Mouse (Mus musculus) inflammation-experienced regulatory T-cells, adult 6 months (primary cell): Measurements from ENCODE around the gene Klhl29. TPM values are rescaled to one million over a fixed set of nuclear protein-coding genes. Genes with fewer than 3 reads are reported as not detected.
"Not testable (repeated sequence)": the region's sequence is repeated elsewhere in the genome, so short reads cannot be mapped to it uniquely, and the experiment has no call there.

Experiments
- ATAC-seq: one replicate; pipeline ENCODE4 v1.8.0; 2017
- polyA plus RNA-seq, 3 experiments: library from polyadenylated mRNA; unstranded; fragments of 100-300 nt; shearing (Covaris generic); gene quantifications; one replicate each; pipeline ENCODE4 v1.2.1; 2017

Klhl29 gene
- polyA plus RNA-seq, 3 experiments from 2014 or later, result 0.33 to 0.42 TPM; not detected in 1

DNA sequence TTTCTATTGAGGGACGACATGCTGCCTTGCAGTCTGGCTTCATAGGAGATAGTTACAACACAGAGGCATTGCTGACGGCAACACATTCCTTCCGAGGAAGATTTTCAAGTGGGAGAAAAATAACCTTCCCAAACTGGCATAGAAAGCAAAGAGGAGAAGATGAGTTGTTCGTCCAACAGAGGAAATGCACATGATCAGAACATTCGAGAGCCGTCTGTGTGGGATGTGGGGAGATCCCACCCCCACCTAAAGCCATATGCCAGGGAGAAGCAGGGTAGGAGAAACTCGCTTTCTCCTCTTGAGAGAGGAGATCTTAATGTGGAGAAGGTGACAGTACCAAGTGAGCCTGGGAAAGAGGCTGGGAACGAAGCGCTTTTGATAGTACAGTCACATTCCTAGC is 22.1 kb downstream of the Klhl29 start:
- no peak for ATAC-seq

DNA sequence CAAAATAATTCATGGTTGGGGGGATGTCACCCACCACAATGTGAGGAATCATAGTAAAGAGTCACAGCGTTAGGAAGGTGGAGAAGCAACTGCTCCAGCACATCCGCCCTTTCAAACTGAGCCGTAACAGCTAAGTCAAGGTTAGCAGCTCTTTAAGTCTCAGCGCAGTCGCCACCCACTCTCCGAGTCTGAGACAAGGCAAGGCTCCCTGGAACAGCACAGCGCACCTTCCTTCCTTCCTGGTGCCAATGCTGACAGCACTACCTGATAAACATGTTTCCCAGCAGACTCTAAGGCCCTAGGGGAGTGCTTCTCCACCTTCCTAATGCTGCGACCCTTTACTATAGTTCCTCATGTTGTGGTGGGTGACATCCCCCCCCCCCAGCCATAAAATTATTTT is 22.7 kb downstream of the Klhl29 start:
- ATAC-seq, result no peak

DNA sequence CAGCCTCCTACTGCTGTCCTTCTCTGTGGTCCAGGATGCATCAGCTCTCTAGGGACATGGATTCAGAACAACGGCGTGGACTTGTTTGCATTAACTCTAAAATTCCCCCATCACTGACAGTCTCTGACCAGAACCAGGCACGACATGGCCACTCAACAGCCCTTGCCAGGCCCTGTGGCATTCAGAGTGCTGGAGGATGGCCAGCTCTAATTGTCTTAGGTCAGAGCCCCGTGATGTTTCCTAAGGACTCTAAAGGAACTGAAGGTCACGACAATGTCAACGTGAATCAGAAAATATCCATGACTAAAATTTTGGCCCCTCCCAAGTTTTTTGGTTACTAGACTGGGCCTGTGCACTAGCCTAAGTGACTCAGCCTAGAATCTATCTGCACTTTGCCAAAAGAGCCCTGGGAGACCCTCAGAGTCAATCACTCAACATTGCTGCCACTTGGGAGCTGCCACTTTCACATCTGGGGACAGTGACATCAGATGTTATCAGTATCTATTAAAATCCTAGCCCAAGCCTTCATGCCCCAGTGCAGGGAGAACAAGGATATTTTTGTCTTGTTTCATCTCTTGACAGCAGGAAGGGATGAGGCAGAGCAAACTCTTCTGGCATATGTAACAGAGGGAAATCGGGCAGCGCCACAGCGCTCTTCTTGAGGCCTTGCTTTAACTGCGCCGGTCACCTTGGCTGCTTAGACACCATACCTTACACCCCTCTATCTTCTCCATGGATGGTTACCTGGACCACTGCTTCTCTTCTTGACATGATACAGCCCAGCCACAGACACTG is 24.8 kb downstream of the Klhl29 start:
- no peak for ATAC-seq

DNA sequence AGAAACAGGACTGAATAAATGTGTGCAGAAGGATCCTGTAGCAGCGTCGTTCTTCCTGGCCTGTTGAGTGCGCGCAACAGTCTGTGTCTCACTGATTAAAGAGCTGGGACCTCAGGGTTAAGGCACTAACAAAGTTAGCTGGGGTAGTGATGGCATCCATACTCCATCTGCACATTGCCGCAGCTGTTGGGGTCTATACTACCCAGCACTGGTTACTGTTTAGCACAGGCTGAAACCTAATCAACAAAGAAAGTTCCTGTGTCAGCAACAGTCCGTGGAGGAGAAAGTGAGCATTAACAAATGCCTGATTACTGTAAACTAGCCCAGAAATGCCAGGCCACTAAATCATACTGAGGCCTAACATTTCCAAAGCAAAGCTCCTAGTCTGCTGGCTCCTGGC is 30.4 kb downstream of the Klhl29 start:
- ATAC-seq, result no peak

DNA sequence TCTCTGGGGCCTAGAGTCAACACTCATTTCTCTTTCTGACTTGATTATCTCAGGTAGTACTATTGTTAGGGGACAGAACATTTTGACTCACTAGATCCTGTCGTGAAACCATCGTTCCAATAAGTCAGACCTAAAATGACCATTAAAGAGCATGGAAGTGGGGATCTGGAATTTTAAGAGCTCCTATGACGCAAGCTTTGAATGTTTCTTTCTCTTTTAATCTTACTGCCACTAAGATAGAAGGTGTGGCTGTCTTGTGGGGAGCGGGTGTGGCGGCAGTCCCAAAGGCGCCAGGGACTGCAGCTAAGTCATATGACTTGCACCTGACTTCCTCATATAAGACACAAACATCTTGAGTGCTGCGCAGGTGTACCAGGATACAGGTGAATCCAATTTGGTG is 31.0 kb downstream of the Klhl29 start:
- not testable (repeated sequence) for ATAC-seq

DNA sequence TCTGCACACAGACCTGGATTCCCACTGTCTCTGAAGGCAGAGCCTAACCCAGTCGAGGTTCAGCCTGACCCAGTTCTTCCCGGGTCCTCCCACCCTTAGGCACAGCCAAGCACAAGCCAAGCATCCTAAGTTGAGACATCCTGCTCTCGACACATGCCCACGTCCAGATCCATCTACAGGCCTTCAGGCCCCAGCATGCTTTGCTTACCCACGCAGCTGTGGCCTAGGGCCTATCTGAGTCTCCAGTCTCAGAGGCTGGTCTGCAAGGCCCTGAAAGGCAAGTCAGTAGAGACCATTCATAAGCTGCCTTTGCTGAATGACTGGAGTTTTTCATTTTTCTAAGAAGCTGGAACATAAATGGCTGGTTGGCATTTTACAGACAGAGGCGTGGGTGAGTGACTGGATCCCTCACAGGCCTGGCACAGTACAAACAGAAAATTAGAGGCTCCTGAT is 35.3 kb downstream of the Klhl29 start:
- ATAC-seq, result no peak

DNA sequence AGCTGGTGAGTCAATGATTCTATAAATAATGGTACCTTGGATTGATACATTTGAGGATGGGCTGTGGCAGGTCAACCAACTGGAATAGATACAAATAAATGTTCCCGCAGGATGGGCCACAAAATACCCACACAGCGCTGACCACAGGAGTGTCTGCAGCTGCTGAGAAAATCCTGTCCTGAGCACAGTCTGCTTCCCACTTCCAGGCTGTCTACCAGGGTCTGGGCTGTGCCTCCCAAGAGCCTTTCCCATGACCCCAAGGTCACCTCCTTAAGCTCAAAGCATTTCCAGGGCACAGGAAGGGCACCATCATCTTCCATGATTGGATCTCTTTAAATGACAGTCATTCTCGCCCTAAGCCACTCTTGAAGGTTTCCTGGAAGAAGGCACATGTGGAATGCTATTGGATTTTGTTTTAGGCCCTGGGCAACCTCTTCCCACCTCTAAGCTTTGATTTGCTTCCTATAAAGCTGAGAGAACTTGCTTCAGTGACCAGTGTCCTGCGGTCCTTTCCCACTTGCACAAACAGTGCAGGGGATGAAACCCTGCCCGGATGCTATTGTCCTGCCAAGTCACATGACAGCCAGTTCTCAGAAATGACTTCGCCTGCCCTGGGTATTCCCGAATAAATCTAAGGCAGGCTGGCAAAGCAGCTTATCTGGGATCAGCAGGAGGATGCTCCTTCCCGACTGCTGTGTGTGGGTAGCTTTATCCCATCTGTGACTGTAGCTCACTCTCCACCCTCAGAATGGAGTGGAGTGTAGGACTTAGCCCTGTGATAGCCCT is 38.4 kb downstream of the Klhl29 start:
- ATAC-seq, result no peak

DNA sequence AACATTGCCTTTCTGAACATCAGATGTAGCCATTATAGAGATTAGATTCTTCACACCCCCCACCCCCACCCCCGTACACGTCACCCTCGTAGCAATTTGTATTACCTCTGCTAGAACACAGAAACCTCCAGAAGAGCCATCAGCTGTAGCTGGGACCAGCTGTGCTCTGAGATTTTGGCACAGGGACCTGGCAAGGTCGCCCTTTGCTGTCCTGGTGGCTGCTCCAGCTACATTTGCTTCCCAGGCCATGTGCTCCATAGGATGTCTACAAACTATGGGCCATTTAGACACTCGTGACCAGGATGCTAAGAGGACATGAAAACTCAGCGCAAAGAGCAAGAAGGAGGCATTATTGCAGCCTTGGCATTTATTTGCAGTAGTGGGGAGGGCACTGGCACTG is 39.2 kb downstream of the Klhl29 start:
- no peak for ATAC-seq

DNA sequence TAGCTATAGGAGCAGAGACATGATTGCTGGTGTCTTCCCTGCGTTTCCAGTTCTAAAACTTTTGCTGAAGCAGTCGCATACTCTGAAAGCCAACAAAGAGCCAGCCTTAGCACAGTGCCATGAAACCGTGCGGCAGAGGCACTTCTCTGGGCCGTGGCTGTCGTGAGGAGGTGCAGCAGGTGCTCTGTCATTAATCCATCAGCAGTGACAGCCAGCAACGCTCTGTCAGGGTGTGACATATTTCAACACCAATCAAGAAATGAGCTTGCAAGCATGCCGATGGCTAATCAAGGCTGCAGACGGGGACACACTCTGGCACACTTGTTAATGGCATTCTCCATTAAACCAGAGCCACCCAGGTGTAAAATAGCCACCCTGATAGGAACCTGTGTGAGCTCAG is 40.5 kb downstream of the Klhl29 start:
- no peak for ATAC-seq

DNA sequence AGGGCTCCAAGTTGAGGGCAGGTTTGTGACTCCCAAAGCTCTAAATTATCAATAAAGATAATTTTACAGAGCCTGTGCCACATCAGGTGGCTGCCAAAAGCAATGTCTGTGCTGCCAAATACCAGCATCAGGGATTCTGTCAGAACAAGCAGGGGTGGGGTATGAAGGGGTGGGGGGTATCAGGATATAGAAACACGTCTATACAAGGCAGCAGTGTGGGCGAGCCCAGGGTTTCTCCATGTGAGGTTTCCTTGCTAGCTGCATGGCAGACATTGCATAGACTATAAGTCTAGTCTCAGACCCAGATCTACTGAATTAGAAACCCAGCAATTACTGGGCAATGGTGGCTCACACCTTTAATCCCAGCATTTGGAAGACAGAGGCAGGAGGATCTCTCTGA is 41.3 kb downstream of the Klhl29 start:
- ATAC-seq, result no peak

DNA sequence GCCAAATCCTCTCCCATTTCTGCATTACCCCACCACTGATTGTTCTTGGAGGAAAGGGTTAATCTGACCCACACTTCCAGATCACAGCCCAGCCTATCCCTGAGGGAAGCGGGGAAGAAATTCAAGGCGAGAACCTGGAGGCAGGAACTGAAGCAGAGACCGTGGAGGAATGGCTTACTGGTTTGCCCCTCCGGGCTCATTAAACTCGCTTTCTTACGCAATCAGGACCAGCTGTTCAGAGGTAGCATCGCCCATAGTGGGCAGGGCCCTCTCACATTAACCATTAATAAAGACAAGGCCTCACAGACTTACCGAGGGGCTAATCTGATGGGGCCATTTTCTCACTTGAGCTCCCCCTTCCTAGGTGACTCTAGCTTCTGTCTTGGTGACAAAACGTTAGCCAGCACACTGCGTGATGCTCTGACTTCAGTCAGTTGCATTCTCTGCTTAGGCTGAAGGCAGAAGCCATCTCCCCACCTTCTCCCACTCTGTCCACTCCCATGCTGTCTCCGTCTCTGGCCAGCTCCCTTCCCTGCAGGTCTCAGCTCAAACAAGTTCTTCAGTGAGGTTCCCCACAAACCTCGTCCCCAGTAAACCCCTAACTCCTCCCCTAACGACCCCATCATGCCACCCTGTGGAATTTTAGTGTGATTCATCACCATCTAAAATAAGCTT is 43.5 kb downstream of the Klhl29 start:
- ATAC-seq, result no peak

DNA sequence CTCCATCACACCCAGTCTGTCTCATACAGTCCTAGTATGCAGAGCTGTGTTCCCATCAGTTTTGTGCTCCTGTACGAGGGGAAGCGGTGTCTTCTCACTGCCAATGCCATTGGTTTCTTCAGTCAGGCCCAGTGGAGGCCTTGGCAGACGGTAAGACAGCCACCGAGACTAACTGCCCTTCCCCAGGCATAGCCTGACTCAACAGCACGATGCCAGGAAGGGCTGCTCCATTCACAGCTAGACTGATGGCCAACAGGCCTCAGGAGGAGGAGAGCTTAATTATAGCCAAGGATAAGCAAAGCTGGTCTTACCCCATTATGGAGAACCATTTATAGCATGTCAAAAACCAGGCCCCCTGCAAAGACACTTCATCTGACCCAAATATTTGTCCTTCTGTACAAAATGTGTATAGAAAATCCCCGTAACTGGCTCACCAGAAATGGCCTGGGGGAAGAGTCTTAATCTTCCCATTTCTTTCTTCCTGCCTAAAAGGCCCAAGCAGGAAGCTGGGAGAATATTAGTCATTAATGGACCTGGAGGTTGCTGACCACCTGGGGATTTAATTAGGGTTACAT is 44.9 kb downstream of the Klhl29 start:
- no peak for ATAC-seq

DNA sequence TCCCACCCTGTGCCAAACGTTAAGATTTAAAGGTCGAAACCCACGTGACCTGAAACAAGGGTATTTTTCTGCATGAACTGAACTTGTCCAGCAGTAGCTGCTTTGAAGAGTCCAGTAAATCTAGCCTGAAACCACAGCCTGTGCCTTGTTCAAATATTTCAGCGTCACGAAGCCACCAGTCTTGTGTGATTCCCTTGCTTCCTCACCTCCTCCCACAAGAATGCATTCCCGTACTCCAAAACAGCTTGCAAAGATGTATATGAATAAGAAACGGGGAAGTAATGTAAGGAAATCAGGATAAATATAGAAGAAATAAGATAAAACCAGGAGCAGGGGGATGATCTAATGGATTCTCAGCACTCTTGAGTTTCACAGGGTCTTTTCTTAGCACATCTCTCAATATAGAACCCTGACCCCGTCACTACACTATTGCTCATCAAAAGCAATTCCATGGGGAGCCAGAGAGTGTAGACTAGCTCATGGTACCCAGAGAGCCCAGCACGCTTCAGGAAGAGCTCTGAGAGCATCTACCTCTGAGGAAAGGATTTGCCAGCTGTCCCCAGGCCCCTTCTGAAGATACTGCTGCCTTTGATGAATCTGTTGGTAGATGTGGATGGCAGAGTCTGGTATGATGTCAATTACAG is 52.9 kb downstream of the Klhl29 start:
- no peak for ATAC-seq

DNA sequence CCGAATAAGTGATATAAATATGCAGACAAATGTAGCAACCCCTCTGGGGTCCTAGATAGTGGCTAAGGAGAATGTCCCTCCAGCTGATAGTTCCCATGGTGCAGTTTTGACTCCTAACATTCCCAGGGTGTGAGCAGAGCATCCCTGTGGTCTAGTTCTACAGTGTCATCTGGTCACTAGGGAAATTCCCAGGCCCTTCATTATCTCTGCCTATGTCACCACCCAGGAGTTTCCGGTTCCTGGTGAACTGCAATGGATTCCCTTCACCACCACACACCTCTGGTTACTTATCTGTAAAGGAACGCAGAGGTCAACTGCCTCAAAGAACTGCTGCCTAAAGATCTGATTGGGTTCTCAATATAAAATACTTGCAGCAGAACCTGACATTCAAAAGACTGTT is 54.5 kb downstream of the Klhl29 start:
- ATAC-seq, result no peak

DNA sequence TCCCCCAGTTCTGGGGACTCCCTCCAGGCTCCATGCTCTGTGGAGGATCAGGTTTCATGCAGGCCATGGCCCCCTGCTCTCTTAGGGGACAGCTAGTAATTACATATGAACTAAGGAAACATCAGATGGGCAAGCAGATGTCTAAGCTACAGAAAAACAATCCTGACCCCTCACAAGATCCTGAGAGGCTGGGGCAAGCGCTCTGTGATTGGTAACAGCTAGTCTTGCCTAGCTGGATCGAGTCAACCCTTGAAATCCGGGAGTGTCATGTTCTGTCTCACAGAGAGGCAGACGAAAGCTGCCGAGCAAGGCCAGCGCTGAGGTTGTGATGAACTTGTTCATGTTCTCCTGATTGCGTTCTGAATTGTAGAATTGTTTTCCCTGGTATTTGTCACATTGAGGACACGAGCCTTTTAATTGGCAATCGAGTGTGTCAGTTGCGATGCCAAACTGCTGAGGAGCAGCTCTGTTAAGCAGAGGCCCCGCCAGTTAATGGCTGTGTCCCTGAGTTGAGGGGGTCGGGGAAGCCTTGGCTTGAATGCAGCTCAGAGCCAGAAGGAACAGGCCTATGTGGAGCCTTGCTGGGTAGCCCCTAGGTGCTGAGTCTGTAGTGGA is 56.0 kb downstream of the Klhl29 start:
- no peak for ATAC-seq

DNA sequence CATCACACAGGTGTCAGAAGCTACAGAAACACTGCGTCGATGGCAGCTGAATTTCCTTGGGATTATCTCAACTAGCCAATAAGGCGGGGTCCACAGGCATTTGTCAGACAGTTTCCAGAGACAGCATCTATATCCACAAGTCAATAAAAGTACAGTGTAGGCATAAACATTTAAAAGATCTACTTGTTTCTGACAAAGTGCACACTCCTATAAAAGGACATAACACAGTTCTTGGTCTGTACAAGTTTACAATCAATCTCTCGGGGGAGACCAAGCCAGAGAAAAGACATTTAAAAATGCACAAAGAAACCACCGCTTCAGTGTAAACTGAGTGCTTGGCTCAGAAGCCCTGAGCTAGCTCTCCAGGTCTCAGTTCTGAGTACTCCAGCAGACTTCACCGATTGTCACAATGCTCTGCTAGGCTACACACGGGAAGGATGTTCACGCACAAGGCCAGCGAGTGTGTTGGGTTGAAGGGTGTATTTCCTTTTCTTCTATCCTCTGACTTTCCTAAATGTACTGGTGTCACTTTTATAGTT is 59.4 kb downstream of the Klhl29 start:
- ATAC-seq, result no peak

DNA sequence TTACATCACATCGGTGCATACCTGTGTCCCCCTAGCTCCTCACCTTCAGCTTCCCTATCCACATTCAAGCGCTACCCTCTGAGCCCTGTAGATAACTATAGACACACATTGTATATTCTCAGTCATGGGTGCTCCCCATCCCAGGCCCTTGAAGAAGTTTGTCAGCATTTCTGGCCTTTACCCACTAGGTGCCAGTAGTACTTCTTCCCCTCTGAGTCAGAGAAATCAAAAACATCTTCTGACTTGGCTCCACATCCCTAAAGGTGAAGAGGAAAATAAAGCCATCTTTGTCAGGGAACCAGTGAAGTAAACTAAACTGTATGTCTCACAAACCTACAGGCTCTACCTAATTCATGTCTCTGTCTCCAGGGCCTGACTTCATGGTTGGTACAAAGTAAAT is 67.6 kb downstream of the Klhl29 start:
- ATAC-seq, result no peak

DNA sequence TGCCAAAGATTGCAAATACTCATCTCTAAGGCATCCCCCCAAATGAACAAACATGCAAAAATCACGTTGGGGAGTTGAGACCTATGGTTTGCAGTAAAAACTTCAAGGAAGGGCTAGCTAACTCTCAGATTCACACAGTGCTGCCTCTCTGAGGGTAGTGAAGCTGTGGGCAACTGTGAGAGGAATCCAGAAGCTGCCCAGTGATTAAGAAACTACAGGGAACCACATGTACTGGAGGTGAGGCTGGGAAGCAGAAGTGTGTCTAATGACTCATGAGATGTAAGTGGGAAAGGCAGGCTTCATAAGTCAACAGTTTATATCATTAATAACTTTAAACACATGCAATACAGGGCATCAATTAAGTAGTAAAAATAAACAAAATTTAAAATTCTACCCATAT is 70.0 kb downstream of the Klhl29 start:
- ATAC-seq, result no peak

DNA sequence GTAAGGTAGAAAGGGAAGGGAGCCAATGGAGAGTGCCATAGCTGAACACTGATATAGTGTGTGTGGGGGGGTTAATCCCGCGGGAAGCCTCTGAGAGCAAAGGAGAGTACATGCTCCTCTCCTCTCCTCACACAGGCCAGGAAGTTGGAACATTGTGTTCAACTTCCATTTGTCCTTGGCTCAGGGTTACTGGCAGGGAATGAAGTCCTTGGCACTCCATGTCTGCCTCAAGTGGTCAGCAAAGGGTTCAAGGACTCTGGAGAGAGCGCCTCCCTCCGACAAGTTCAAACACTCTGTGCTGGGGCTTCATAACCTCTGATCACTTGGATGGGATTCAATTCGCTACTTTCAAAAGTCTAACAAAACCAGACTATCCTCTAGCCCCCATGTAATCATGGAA is 71.6 kb downstream of the Klhl29 start:
- ATAC-seq, result no peak

DNA sequence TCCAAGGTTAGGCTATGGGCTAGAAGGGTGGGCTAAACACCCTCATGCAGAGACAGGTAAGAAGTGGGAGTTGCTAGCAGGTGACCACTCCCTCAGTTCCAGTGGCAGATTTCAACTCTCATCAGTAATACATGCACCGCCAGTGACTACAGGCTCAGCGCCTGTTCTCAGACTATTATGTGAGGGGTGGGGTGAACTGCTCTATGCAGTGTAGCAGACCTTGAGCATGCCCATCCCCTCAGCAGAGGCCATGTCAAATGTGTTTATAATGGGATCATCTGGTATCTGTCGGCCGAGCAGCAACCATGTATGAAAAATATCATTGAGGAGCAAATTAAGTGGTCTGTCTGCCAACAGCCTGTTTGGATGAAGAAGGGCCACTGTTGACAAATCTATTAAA is 72.4 kb downstream of the Klhl29 start:
- ATAC-seq, result no peak

DNA sequence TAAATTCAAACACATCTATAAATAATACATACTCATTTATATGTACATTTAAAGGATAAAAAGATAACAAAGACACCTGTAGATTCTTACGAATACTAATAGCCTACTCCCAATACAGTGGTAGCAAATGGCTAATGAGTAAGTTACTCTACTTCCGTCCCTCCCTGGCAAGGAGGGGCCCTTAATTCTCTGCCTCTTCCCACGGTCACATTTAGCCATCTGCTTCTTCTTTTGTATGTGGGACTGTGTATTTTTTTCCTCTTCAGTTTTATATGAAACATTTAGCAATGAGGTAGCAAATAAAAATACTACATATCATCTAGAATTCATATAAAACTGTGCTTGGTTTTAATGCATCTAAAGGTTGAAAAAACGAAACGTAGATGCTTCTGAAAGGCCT is 73.6 kb downstream of the Klhl29 start:
- no peak for ATAC-seq

DNA sequence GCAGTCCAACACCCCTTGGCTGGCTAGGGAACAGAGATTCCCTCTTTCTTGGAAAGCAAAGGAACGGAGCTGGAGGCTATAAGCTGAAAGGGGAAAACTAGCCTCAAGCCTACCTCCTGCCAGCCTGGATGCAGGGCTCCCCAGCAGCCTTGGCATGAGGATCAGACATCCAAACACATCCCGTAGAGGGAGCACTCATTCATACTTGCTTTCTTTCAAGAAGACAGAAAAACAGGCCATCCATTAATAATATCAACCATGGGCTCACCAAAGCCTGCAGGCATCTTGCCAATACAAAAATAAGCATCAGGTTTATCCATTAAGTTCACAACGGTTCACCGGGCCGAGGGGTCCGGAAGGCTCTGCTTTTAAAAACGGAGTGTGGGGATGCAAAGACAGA is 79.1 kb downstream of the Klhl29 start:
- no peak for ATAC-seq
